Mouse (Mus musculus): Measurements from ENCODE around the gene Rras2. TPM values are rescaled to one million over a fixed set of nuclear protein-coding genes. Genes with fewer than 3 reads are reported as not detected.

Rras2 gene
- polyA plus RNA-seq, 1 experiment from 2014 or later = 51.2 TPM

GRCm38 (mm10) chr7:114116711-114117351 is 750 bp downstream of the Rras2 start:
- Histone ChIP-seq H3K9me3 (replicated peaks; ENCODE audit: low read length) (no peaks in the 10 kb centered on the region), H3K36me3 (ENCODE audit: insufficient read depth, low read length) (no peaks in the 10 kb centered on the region), H3K27ac (peak overlapping the region; percentile 92), H3K4me1 (replicated peaks; ENCODE audit: insufficient read depth, low read length) (peaks cover 5% of the 10 kb centered on the region; the same call in 1 of the 2 replicates), H3K4me2 (ENCODE audit: low read length) (peak overlapping the region; percentile 81), H3K4me3 (replicated peaks; ENCODE audit: low read depth, low read length) (peak overlapping the region; percentile 68), H3K27me3 (ENCODE audit: insufficient read depth, low read length) (no peaks in the 10 kb centered on the region), H3K9ac (ENCODE audit: low read depth, low read length) (peak overlapping the region; percentile 85)
- 2% methylated on average over 57 of the region's 74 CpGs for WGBS
- TF ChIP-seq CTCF (IDR thresholded peaks at IDR 0.05; ENCODE audit: low read depth) = no peak
- ATAC-seq (replicated peaks; ENCODE audit: low FRiP score, low read depth) = peak; percentile 87
- peak; percentile 84 for DNase-seq (ENCODE audit: low spot score)

GRCm38 (mm10) chr7:114115961-114116360 is 1.6 kb downstream of the Rras2 start:
- H3K9ac ChIP-seq (ENCODE audit: low read depth, low read length) = peak overlapping the region; percentile 85; the same call in 1 of the 2 replicates
- 17% methylated on average over 9 of the region's 9 CpGs for WGBS
- no peak for TF ChIP-seq CTCF (IDR thresholded peaks at IDR 0.05; ENCODE audit: low read depth)

GRCm38 (mm10) chr7:114114976-114115375 is 2.6 kb downstream of the Rras2 start:
- TF ChIP-seq CTCF (IDR thresholded peaks at IDR 0.05; ENCODE audit: low read depth) = no peak
- no peak overlapping the region for H3K27ac ChIP-seq
- DNase-seq (ENCODE audit: low spot score) = no peak
- no peaks in the 10 kb centered on the region for H3K36me3 ChIP-seq (ENCODE audit: insufficient read depth, low read length)
- no peaks in the 10 kb centered on the region for H3K9me3 ChIP-seq (replicated peaks; ENCODE audit: low read length)
- no peak overlapping the region for H3K4me3 ChIP-seq (replicated peaks; ENCODE audit: low read depth, low read length)
- 74% methylated on average over 3 of the region's 3 CpGs for WGBS
- peaks cover 5% of the 10 kb centered on the region; the same call in 1 of the 2 replicates for H3K4me1 ChIP-seq (replicated peaks; ENCODE audit: insufficient read depth, low read length)
- H3K4me2 ChIP-seq (ENCODE audit: low read length) = no peak overlapping the region
- H3K27me3 ChIP-seq (ENCODE audit: insufficient read depth, low read length) = no peaks in the 10 kb centered on the region
- no peak for ATAC-seq (replicated peaks; ENCODE audit: low FRiP score, low read depth)
- no peak overlapping the region for H3K9ac ChIP-seq (ENCODE audit: low read depth, low read length)

More at GRCm38 (mm10) chr7:114115961-114116360, 1.6 kb downstream of the Rras2 start:
- ATAC-seq (replicated peaks; ENCODE audit: low FRiP score, low read depth) (no peak), DNase-seq (ENCODE audit: low spot score) (no peak)
- Histone ChIP-seq H3K27ac (no peak overlapping the region), H3K4me1 (replicated peaks; ENCODE audit: insufficient read depth, low read length) (peaks cover 5% of the 10 kb centered on the region; the same call in 1 of the 2 replicates), H3K27me3 (ENCODE audit: insufficient read depth, low read length) (no peaks in the 10 kb centered on the region), H3K4me3 (replicated peaks; ENCODE audit: low read depth, low read length) (peak overlapping the region; percentile 68), H3K4me2 (ENCODE audit: low read length) (peak overlapping the region; percentile 81), H3K9me3 (replicated peaks; ENCODE audit: low read length) (no peaks in the 10 kb centered on the region), H3K36me3 (ENCODE audit: insufficient read depth, low read length) (no peaks in the 10 kb centered on the region)

GRCm38 (mm10) chr7:114114284-114114683 is 3.3 kb downstream of the Rras2 start:
- no peaks in the 10 kb centered on the region for H3K27me3 ChIP-seq (ENCODE audit: insufficient read depth, low read length)
- H3K4me1 ChIP-seq (replicated peaks; ENCODE audit: insufficient read depth, low read length) = peaks cover 5% of the 10 kb centered on the region; the same call in 1 of the 2 replicates
- H3K9ac ChIP-seq (ENCODE audit: low read depth, low read length) = no peak overlapping the region
- no peaks in the 10 kb centered on the region for H3K9me3 ChIP-seq (replicated peaks; ENCODE audit: low read length)
- no peak overlapping the region for H3K27ac ChIP-seq
- ATAC-seq (replicated peaks; ENCODE audit: low FRiP score, low read depth) (no peak), DNase-seq (ENCODE audit: low spot score) (no peak)
- H3K4me2 ChIP-seq (ENCODE audit: low read length) = no peak overlapping the region
- no peaks in the 10 kb centered on the region for H3K36me3 ChIP-seq (ENCODE audit: insufficient read depth, low read length)
- H3K4me3 ChIP-seq (replicated peaks; ENCODE audit: low read depth, low read length) = no peak overlapping the region
- WGBS = 93% methylated on average over 2 of the region's 2 CpGs
- no peak for TF ChIP-seq CTCF (IDR thresholded peaks at IDR 0.05; ENCODE audit: low read depth)

- Histone ChIP-seq H3K9me3 (replicated peaks; ENCODE audit: low read length) (no peaks in the 10 kb centered on the region), H3K27ac (no peak overlapping the region), H3K4me1 (replicated peaks; ENCODE audit: insufficient read depth, low read length) (no peaks in the 10 kb centered on the region), H3K27me3 (ENCODE audit: insufficient read depth, low read length) (no peaks in the 10 kb centered on the region), H3K9ac (ENCODE audit: low read depth, low read length) (no peak overlapping the region), H3K4me3 (replicated peaks; ENCODE audit: low read depth, low read length) (no peak overlapping the region), H3K4me2 (ENCODE audit: low read length) (no peak overlapping the region), H3K36me3 (ENCODE audit: insufficient read depth, low read length) (no peaks in the 10 kb centered on the region)
- DNase-seq (ENCODE audit: low spot score) (no peak), ATAC-seq (replicated peaks; ENCODE audit: low FRiP score, low read depth) (no peak)
- no peak for TF ChIP-seq CTCF (IDR thresholded peaks at IDR 0.05; ENCODE audit: low read depth)
- 81% methylated on average over 2 of the region's 2 CpGs for WGBS
These were observed 7.1 kb downstream of the Rras2 start for GRCm38 (mm10) chr7:114110500-114110899.

- H3K9ac ChIP-seq (ENCODE audit: low read depth, low read length) = no peak overlapping the region
- no peak overlapping the region for H3K4me3 ChIP-seq (replicated peaks; ENCODE audit: low read depth, low read length)
- H3K27ac ChIP-seq = no peak overlapping the region
- H3K9me3 ChIP-seq (replicated peaks; ENCODE audit: low read length) = no peaks in the 10 kb centered on the region
- no peak for TF ChIP-seq CTCF (IDR thresholded peaks at IDR 0.05; ENCODE audit: low read depth)
- no peaks in the 10 kb centered on the region for H3K36me3 ChIP-seq (ENCODE audit: insufficient read depth, low read length)
- no peak for ATAC-seq (replicated peaks; ENCODE audit: low FRiP score, low read depth)
- WGBS = 82% methylated on average over 8 of the region's 8 CpGs
- DNase-seq (ENCODE audit: low spot score) = no peak
- no peak overlapping the region for H3K4me2 ChIP-seq (ENCODE audit: low read length)
- peaks cover 14% of the 10 kb centered on the region for H3K4me1 ChIP-seq (replicated peaks; ENCODE audit: insufficient read depth, low read length)
- H3K27me3 ChIP-seq (ENCODE audit: insufficient read depth, low read length) = no peaks in the 10 kb centered on the region
These were observed 11.7 kb downstream of the Rras2 start for GRCm38 (mm10) chr7:114105886-114106285.
